Mouse (Mus musculus): ENCODE data around the gene Sh3bgrl2.

GRCm38 (mm10) chr9:83623455-83623854 lies 75.3 kb downstream of the Sh3bgrl2 start:
- TF ChIP-seq POLR2A (IDR thresholded peaks at IDR 0.05; ENCODE audit: insufficient read length, low read depth), result no peak
- TF ChIP-seq CEBPB (IDR thresholded peaks at IDR 0.05; ENCODE audit: insufficient read depth, poor library complexity, severe bottlenecking), result no peak
- TF ChIP-seq E2F4 (IDR thresholded peaks at IDR 0.05; ENCODE audit: insufficient read depth), result no peak
- no peak for TF ChIP-seq POLR2AphosphoS2 (IDR thresholded peaks at IDR 0.05; ENCODE audit: insufficient read length, low read depth)
- TF ChIP-seq REST (IDR thresholded peaks at IDR 0.05; ENCODE audit: insufficient read depth, insufficient read length), result no peak
- no peak for TF ChIP-seq USF1 (IDR thresholded peaks at IDR 0.05; ENCODE audit: low read depth)
- no peak for TF ChIP-seq TCF12 (IDR thresholded peaks at IDR 0.05; ENCODE audit: insufficient read depth, poor library complexity, severe bottlenecking)
- no peak for TF ChIP-seq MAX (IDR thresholded peaks at IDR 0.05; ENCODE audit: low read depth)
- TF ChIP-seq TCF3 (IDR thresholded peaks at IDR 0.05; ENCODE audit: insufficient read length, low read depth), result no peak
- no peak for TF ChIP-seq MYOG (IDR thresholded peaks at IDR 0.05; ENCODE audit: control insufficient read depth in 1 of 3, insufficient read depth in 1 of 3, insufficient read length in 2 of 3, low read depth in 2 of 3)

Data from myocyte (in vitro differentiated cells).